Mouse (Mus musculus): ENCODE measurements around the gene Tspan11.

The Tspan11 gene

GRCm38 (mm10) chr6:127877026-127877425 is 10.4 kb upstream of the Tspan11 start:
- no peak for DNase-seq (ENCODE audit: low spot score in 2 of 2)

GRCm38 (mm10) chr6:127879472-127879871 is 7.9 kb upstream of the Tspan11 start:
- no peak for DNase-seq (ENCODE audit: low spot score in 2 of 2)

GRCm38 (mm10) chr6:127886916-127887315 is 473 bp upstream of the Tspan11 start:
- no peak for DNase-seq (ENCODE audit: low spot score in 2 of 2)

DNA sequence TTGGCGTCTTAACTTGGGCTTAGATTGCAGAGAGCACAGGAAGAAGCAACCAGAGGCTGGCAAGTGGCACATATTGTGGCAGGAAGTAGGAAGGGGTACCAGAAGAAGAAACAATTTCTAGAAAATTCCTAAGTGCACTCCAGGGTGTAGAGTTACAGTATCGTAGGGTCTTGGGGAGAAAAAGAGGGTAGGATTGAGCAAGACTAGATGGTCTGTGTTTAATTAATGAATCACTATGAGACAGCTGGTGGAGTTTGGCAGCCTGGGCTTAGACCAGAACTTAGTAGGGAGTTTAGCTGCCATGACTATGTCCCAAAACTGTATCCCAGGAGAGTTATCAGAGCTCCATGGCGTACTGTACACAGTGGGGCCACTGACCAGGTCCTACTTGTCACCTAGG is 1.2 kb downstream of the Tspan11 start:
- DNase-seq (ENCODE audit: low spot score in 2 of 2), result no peak

DNA sequence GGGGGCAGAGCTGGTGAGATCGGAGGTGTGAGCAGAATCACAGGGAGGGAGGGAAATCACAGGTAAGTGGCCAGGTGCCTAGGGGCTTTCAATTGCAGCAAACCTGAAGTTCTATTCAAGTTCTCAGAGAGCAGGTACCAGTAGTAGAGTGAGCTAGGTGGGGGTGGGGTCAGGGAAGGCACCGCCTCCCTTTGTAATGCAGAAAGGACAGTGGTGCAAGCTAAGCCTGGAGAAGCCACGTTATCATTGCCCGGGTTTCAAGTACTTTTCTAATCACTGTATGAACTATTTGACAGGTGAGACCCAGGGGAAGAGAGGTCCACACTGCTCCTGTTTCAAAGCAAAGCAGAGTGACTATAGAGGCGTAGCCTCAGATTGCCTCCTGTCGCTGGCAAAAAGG is 6.2 kb downstream of the Tspan11 start:
- no peak for DNase-seq (ENCODE audit: low spot score in 2 of 2)

DNA sequence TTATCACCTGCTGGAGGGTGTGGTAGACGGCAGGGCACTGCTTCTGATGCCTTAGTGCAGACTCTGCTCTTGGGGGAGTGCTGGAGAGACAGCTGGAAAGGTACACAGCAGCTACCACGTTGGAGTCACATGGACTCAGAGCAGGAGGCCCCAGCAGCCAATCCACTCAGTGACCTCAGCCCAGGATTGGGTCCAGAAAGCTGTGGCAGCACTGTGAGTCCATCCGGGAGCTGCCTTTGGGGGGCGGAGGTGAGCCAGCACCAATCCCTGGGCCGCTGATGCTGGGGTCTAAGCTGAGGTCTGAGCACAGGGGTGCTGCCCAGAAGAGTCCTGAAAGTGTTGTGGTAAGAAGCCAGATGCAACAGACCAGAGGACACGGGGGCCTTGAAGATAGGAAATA is 7.6 kb downstream of the Tspan11 start:
- no peak for DNase-seq (ENCODE audit: low spot score in 2 of 2)

- no peak for DNase-seq (ENCODE audit: low spot score in 2 of 2)
These were observed 9.0 kb downstream of the Tspan11 start for GRCm38 (mm10) chr6:127896425-127896824.

GRCm38 (mm10) chr6:127897342-127897741 is 10.0 kb downstream of the Tspan11 start:
- no peak for DNase-seq (ENCODE audit: low spot score in 2 of 2)

- DNase-seq (ENCODE audit: low spot score in 2 of 2), result no peak
These were observed 12.7 kb downstream of the Tspan11 start for GRCm38 (mm10) chr6:127900062-127900461.

- no peak for DNase-seq (ENCODE audit: low spot score in 2 of 2)
These were observed 13.9 kb downstream of the Tspan11 start for GRCm38 (mm10) chr6:127901261-127901660.

DNA sequence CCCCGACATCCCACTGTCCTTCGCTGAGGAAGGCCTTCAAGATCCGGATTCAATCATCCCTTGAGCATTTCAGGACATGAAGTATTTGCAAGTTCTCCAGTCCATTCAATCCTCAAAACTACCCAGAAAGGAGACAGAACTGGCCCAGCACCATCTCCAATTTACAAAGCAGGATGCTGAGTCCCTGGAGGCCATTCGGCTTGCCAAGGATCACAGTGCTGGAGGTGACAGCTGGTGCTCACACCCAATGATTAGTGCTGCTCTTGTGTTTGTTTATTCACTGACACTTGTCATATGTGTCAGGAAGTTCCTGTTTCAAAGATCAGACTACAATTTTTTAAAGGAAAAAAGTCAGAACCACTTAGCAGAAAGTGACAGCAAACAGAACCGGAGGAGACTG is 14.3 kb downstream of the Tspan11 start:
- DNase-seq (ENCODE audit: low spot score in 2 of 2), result no peak

- DNase-seq (ENCODE audit: low spot score in 2 of 2), result no peak
These were observed 15.2 kb downstream of the Tspan11 start for GRCm38 (mm10) chr6:127902559-127902958.

GRCm38 (mm10) chr6:127910638-127911037 is 23.2 kb downstream of the Tspan11 start:
- DNase-seq (ENCODE audit: low spot score in 2 of 2), result no peak

DNA sequence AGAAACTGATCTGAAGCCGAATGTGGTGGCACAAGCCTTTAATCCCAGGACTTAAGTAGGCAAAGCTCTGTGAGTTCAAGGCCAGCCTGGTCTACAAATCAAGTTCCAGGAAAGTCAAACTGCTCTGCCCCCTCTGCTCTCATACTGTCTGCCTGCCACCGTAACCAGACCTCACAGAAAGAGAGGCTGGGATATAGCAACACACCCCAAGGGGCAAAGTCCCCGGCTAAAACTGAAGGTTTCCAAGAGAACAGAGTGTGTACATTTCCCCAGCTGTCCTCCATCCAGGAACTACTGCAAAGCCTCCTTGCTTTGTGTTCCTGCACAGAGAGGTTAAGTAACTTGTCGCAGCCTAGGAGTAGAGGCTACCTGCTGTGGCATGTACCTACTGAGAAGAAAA is 24.3 kb downstream of the Tspan11 start:
- DNase-seq (ENCODE audit: low spot score in 2 of 2), result no peak

DNA sequence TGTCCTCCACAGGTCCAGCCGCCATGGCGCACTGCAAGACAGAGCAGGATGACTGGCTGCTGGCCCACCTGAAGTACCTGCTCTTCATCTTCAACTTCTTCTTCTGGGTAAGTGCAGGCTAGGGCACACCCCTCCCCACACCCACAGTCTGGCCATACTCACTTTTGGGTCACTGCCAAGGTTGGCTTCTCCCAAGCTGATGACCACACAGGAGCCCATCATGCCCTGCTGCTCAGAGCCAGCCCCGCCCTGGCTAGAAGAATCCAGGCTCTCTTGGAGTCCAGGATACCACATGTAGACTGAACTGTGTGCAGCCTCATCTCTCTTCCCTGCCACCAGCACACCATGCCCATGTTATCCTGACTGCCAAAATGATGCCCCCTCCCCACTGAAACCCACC is 25.5 kb downstream of the Tspan11 start:
- DNase-seq (ENCODE audit: low spot score in 2 of 2), result no peak

- DNase-seq (ENCODE audit: low spot score in 2 of 2), result no peak
These were observed 29.6 kb downstream of the Tspan11 start for GRCm38 (mm10) chr6:127916993-127917392.

DNA sequence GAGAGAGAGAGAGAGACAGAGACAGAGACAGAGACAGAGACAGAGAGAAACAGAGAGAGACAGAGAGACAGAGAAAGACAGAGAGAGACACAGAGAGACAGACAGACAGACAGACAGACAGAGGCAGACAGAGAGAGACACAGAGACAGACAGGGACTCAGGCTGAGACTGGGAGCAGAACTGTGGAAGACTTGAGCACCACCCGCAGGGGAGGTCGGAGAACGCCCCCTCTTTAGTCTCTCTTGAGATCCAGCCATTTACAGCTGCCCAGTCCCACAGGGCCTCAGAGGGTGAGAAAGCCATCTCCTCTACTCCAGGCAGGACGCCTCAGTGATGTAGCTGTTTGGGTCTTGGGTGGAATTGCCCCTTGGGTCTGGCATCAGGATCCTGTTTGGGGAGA is 30.3 kb downstream of the Tspan11 start:
- DNase-seq (ENCODE audit: low spot score in 2 of 2), result no peak

DNA sequence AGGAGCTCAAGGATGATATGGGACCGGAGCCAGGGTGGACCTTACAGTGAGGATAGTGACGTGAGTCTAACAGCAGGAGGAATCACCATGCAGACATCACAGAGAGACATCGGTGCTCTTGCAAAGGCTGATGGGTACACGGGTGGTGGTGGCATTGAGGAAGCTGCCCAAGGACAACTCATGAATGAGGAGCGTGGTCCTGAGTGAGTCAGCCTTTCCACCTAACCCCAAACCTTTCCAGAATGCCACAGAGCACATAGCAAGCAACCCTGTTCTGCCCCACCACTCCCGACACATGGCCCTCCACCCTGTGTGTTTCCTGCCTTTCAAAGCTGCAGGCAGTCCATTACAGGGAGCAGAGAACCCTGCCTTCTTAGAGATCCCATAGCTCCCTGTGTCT is 32.1 kb downstream of the Tspan11 start:
- DNase-seq (ENCODE audit: low spot score in 2 of 2), result no peak

DNA sequence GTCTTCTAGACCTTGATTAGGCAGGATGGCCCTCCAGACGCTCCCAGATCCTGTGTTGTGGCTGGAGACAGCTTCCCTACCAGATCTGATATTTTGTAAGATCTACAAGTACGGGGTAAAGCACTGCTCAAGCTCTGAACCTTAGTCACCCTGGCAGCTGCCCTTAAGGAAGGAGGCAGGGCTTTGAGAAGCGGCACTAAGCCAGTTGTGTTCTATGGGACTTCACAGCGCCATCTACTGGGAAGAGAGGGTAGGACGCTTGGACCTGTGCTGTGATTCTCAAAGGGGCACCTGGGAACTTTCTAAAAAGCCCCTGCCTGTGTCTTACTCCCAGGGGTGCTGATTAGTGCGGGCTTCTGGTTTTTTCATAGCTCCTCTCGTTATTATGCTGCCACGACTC is 33.3 kb downstream of the Tspan11 start:
- DNase-seq (ENCODE audit: low spot score in 2 of 2), result peak in 1 of 2 experiments; percentile 20

- DNase-seq (ENCODE audit: low spot score in 2 of 2), result no peak
These were observed 34.6 kb downstream of the Tspan11 start for GRCm38 (mm10) chr6:127921996-127922395.

DNA sequence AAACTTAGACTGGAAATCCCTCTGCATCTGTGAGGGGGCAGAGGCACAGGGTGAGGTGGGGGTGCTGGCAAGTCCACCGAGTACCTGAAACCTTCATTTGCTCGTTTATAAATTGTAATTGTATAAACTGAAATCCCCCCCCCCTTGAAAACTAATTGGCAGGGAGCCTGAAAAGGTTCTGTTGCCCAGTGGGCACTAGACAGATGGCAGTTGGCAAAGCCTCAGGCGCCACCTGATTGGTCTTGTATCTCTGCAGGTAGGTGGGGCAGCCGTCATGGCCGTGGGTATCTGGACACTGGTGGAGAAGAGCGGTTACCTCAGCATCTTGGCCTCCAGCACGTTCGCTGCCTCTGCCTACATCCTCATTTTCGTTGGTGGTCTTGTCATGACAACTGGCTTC is 35.9 kb downstream of the Tspan11 start:
- no peak for DNase-seq (ENCODE audit: low spot score in 2 of 2)

DNA sequence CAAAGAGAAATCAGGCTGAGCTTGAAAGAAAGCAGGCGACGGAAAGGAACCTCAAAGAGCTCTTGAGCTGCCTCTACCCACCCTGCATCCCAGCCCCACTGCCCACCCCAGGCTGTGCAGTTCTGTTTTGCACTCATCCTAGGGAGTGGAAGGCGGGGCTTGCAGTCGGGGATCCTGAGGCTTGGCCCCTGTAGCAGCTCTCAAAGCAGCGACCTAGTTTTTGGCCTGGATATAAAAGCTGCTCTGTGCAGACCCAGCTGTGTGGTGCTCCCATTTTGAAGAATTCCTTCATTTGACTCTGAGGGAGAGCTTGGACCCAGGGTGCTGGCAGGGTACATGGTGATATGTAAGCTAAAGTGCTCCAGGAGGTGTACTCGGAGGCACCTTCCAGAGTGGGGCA is 37.4 kb downstream of the Tspan11 start:
- no peak for DNase-seq (ENCODE audit: low spot score in 2 of 2)

DNA sequence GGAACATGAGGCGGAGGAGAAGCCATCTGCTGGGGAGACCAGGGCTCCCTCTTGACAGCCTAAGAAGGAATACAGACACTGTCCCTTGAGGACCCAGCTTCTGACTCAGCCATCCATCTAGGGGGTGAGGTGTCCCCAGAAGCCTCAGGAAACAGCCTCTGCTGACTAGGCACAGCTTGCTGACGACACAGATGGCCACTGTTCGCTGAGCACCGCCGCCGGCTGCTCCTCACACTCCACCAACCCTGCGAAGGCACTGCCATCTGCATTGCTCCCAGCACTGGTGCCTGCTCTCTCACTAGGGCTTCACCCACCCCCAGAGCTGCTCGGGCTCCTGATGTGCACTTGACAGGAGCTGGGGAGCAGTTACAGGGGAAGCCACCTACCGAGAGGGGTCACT is 38.5 kb downstream of the Tspan11 start:
- no peak for DNase-seq (ENCODE audit: low spot score in 2 of 2)

DNA sequence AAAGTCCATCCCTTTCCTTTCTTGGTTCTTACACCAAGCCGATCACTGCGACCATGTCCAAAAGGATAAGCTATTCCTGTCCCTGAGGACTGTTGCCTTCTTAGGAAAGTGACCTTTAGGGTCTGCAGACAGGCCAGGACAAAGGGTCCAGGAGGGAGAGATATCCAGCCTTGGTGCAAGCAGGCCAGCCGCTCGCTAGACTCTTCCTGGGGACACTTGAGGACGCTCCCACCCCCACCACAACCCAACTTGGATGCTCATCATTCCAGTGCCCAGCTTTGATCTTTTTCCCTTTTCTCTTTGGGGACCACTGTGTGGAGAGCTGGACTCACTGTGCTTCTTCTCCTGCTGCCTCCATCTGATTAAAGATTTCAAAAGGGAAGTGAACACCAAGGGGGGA is 41.3 kb downstream of the Tspan11 start:
- no peak for DNase-seq (ENCODE audit: low spot score in 2 of 2)

GRCm38 (mm10) chr6:127932697-127933096 is 45.3 kb downstream of the Tspan11 start:
- no peak for DNase-seq (ENCODE audit: low spot score in 2 of 2)
